Mouse (Mus musculus) midbrain, embryonic 12.5 days (tissue): ENCODE measurements around the gene Csmd2. TPM values are rescaled to one million over a fixed set of nuclear protein-coding genes. Genes with fewer than 3 reads are reported as not detected.

Source experiments
- ATAC-seq: fragments of 200-750 bp; cut with Nextera tagmentation; 2 replicates; pipeline ENCODE4 v1.8.0; 2017; ENCODE audit warnings: low read depth, moderate TSS enrichment, moderate library complexity; ENCODE audit not compliant: low FRiP score
- H3K27ac ChIP-seq: fragments of 300-500 bp; sonication (generic); replicated peaks from 2 replicates; pipeline ENCODE4 v1.5.1; 2016; ENCODE audit warnings: mild to moderate bottlenecking
- H3K27me3 ChIP-seq: fragments of 300-500 bp; sonication (generic); 2 replicates; pipeline ENCODE4 v1.6.1; 2016; ENCODE audit warnings: mild to moderate bottlenecking
- H3K36me3 ChIP-seq: fragments of 300-500 bp; sonication (generic); 2 replicates; pipeline ENCODE4 v1.6.1; 2016
- H3K4me1 ChIP-seq: fragments of 300-500 bp; sonication (generic); 2 replicates; pipeline ENCODE4 v1.6.1; 2016
- H3K4me2 ChIP-seq: fragments of 300-500 bp; sonication (generic); replicated peaks from 2 replicates; pipeline ENCODE4 v1.6.1; 2016; ENCODE audit warnings: mild to moderate bottlenecking, moderate library complexity
- H3K4me3 ChIP-seq: fragments of 300-500 bp; sonication (generic); 2 replicates; pipeline ENCODE4 v1.5.1; 2016; ENCODE audit warnings: mild to moderate bottlenecking
- H3K9ac ChIP-seq: fragments of 300-500 bp; sonication (generic); replicated peaks from 2 replicates; pipeline ENCODE4 v1.6.1; 2016; ENCODE audit warnings: mild to moderate bottlenecking, moderate library complexity
- H3K9me3 ChIP-seq: fragments of 300-500 bp; sonication (generic); 2 replicates; pipeline ENCODE4 v1.6.1; 2016; ENCODE audit warnings: mild to moderate bottlenecking
- WGBS: fragments of 180-500 bp; shearing (Covaris S2); methylation state at CpG from one replicate; pipeline ENCODE4 v1.1.7; 2016; 5-methylcytosine and 5-hydroxymethylcytosine counted together
- polyA plus RNA-seq: library from polyadenylated mRNA; unstranded; fragments of >200 nt; fragmentation: Nextera tagmentation; extraction: Ambion mirVana; gene quantifications from 2 replicates; pipeline ENCODE4 v1.2.1, GENCODE M21; 2016

Gene Csmd2
- polyA plus RNA-seq, 1 experiment from 2014 or later = 5.6 TPM

DNA sequence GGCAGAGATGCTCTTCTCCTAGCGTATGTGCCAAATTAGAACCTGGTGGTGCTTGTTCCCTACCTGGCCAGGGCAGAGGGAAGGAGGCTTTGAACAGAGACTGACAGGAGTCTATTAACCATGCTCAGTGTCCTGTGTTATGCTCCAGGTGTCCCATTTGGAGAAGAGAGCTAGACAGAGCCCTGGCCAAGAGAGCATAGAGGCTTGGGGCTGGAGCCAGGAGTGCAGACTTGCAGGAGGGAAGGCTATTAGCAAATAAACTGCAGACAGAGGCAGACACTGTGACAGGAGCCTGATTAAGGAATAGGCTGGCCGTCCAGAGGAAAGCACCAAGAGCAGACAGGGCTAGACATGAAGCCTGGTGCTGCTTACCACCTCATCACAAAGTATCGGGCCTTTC lies 164.4 kb downstream of the Csmd2 start:
- Histone ChIP-seq H3K27me3 (no peaks in the 10 kb centered on the region), H3K9me3 (no peaks in the 10 kb centered on the region), H3K9ac (no peak overlapping the region), H3K27ac (no peak overlapping the region), H3K4me1 (peaks cover 9% of the 10 kb centered on the region; the same call in 1 of the 2 replicates), H3K36me3 (no peaks in the 10 kb centered on the region), H3K4me2 (no peak overlapping the region), H3K4me3 (no peak overlapping the region)
- ATAC-seq = no peak
- WGBS = 71% methylated on average over 3 of the region's 3 CpGs

DNA sequence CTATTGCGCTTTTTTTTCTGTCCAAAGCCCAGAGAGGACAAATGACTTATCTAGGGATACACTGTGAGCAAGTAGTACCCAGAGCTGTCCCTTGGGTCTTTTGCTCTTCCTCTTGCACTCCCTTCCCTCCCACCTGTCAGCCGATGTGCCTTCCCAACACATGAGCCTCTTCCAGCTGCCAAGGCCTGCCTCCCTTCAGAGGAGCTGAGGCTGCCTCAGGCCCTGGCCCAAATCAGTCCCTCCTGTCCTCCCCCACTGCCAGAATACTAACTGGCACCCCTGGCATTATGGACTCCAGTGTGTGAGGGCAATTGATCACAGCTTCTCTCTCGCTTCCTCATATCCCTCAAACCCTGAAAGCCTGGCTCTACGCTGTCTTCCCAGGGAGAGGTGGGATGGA lies 165.5 kb downstream of the Csmd2 start:
- no peak overlapping the region for H3K27ac ChIP-seq
- H3K9ac ChIP-seq = no peak overlapping the region
- no peak overlapping the region for H3K4me3 ChIP-seq
- no peak for ATAC-seq
- no peaks in the 10 kb centered on the region for H3K27me3 ChIP-seq
- H3K4me2 ChIP-seq = no peak overlapping the region
- H3K36me3 ChIP-seq = no peaks in the 10 kb centered on the region
- H3K4me1 ChIP-seq = peaks cover 9% of the 10 kb centered on the region; the same call in 1 of the 2 replicates
- WGBS = 95% methylated on average over 4 of the region's 4 CpGs
- H3K9me3 ChIP-seq = no peaks in the 10 kb centered on the region

DNA sequence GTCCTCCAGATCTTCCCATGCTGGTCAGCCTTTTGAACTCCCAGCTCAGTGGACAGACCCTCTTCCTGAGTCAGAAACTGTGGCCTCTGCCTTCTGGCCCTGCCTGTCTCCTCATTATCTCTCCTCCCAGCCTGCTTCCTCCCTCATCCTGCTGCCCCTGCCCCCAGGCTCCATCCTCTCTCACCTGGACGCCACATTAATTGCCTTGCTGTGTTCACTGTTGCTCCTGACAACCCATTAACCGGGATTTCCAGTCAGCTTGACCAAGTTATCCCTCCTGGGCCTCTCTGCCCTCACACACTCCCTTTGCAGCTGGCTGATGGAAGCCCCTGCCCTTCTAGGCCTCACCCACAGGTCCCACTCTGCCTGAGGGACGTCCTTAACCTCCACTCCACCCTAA lies 167.6 kb downstream of the Csmd2 start:
- Histone ChIP-seq H3K9ac (no peak overlapping the region), H3K27ac (0 out of 2 replicates have a peak overlapping the region, but pooled peaks have one; percentile 10), H3K9me3 (no peaks in the 10 kb centered on the region), H3K4me2 (no peak overlapping the region), H3K36me3 (no peaks in the 10 kb centered on the region), H3K4me3 (no peak overlapping the region), H3K4me1 (peaks cover 9% of the 10 kb centered on the region; the same call in 1 of the 2 replicates), H3K27me3 (no peaks in the 10 kb centered on the region)
- WGBS = 27% methylated on average over 3 of the region's 3 CpGs
- ATAC-seq = no peak

DNA sequence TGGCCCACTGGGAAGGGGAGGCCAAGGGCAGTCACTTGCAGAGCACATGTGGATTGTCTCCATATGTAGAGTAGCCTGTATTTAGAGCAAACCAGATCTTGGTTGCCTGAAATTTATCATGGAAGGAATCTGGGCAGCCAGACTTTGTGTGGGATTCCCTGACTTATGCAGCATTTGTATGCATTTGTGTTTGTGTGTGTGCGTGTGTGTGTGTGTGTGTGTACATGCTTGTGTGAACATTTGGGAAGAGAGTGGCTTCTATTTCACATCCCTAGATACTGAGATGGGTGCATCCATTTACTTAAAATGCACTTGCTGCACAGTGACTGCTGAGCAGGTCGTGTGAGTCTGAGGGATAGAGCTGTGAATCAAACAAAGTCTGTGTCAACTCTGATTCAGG lies 173.0 kb downstream of the Csmd2 start:
- H3K27ac ChIP-seq = no peak overlapping the region
- H3K9ac ChIP-seq = no peak overlapping the region
- no peaks in the 10 kb centered on the region for H3K9me3 ChIP-seq
- no peak overlapping the region for H3K4me2 ChIP-seq
- peaks cover 8% of the 10 kb centered on the region; the same call in 1 of the 2 replicates for H3K4me1 ChIP-seq
- no peak overlapping the region for H3K4me3 ChIP-seq
- H3K36me3 ChIP-seq = no peaks in the 10 kb centered on the region
- 74% methylated on average over 2 of the region's 2 CpGs for WGBS
- H3K27me3 ChIP-seq = no peaks in the 10 kb centered on the region
- ATAC-seq = no peak

DNA sequence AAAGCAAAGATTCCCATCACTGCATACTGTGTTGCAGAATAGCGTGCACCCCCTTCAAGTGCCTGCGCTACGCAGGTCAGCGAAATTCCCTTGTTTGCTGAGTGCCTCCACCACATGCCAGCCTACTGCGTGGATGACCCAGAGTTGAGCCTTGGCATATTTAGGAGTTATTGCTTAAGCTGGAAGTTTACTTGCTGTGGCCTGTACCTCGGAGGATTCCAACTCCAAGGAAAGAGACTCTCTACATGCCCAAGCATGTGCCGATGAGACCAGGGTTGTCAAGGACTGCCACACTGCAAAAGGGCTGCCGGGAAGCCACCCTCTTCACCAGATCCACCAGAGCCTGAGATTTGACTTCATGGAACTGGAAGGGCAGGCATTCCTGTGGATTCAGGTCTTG lies 182.5 kb downstream of the Csmd2 start:
- Histone ChIP-seq H3K4me2 (no peak overlapping the region), H3K4me3 (no peak overlapping the region), H3K27ac (no peak overlapping the region), H3K4me1 (peaks cover 3% of the 10 kb centered on the region; the same call in 1 of the 2 replicates), H3K36me3 (no peaks in the 10 kb centered on the region), H3K9ac (no peak overlapping the region), H3K27me3 (no peaks in the 10 kb centered on the region), H3K9me3 (no peaks in the 10 kb centered on the region; the same call in 1 of the 2 replicates)
- 95% methylated on average over 8 of the region's 8 CpGs for WGBS
- ATAC-seq = no peak

DNA sequence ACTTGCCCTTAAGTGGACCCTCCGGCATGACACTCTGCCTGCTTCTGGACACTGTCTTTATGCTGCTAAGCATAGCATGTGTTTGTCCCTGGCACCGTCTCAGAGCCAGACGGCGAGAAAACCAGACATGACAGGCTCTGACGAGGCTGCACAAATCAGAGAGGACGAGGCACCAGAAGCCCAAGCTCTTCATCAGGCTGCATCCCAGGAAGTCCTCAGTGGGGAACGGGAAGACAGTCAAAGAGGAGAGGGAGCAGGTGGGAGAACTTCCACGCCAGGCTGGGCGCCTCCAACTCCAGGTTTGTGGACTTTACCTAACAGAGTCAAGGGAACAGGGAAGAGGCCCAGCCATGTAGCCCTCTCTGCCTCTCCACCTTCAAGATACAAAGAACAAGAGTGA lies 183.6 kb downstream of the Csmd2 start:
- no peaks in the 10 kb centered on the region; the same call in 1 of the 2 replicates for H3K9me3 ChIP-seq
- H3K9ac ChIP-seq = no peak overlapping the region
- ATAC-seq = no peak
- no peaks in the 10 kb centered on the region for H3K36me3 ChIP-seq
- H3K4me3 ChIP-seq = no peak overlapping the region
- H3K27ac ChIP-seq = no peak overlapping the region
- H3K4me2 ChIP-seq = no peak overlapping the region
- H3K27me3 ChIP-seq = no peaks in the 10 kb centered on the region
- 89% methylated on average over 9 of the region's 9 CpGs for WGBS
- H3K4me1 ChIP-seq = peaks cover 12% of the 10 kb centered on the region; the same call in 1 of the 2 replicates

DNA sequence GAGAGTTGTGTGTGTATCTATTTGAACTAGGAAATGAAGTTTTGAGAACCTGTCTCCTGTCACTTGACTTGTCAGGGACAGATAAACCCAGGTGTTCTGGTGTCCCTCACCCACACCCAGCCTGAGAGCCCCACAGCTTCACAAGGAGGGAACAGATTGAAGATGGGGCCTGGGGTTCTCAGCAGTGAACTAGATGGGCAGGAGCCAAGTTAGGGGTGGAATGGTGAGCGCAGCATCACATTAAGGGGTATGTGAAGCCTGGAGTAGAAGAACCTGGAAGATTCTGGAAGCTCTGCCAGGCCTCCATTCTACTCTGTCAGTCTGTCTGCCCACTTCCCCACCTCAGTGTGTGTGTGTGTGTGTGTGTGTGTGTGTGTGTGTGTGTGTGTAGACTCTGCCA lies 184.0 kb downstream of the Csmd2 start:
- WGBS = 100% methylated on average over 1 of the region's 1 CpGs
- no peak overlapping the region for H3K4me2 ChIP-seq
- H3K27me3 ChIP-seq = no peaks in the 10 kb centered on the region
- no peaks in the 10 kb centered on the region; the same call in 1 of the 2 replicates for H3K9me3 ChIP-seq
- no peak for ATAC-seq
- peaks cover 14% of the 10 kb centered on the region; the same call in 1 of the 2 replicates for H3K4me1 ChIP-seq
- H3K4me3 ChIP-seq = no peak overlapping the region
- no peaks in the 10 kb centered on the region for H3K36me3 ChIP-seq
- H3K9ac ChIP-seq = no peak overlapping the region
- H3K27ac ChIP-seq = no peak overlapping the region

DNA sequence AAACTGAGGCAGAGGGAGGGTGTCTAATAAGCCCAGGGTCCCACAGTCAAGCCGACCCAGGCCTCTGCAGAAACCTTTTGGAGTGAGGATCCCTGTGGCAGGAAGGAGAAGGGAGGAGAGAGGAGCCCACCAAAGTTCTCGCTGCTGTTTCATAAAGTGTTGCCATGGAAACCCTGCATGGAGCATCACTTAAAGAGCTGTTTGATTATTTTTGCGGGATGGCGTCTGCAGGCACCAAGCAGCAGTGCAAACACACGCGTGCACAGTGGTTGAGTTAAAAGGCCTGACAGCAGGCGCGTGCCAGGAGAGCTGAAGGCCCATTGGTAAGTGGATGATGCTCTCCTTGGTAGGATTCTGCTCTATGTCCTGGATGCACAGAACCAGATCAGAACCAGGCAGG lies 191.3 kb downstream of the Csmd2 start:
- Histone ChIP-seq H3K9me3 (no peaks in the 10 kb centered on the region), H3K27me3 (no peaks in the 10 kb centered on the region), H3K9ac (no peak overlapping the region), H3K4me3 (no peak overlapping the region), H3K4me2 (no peak overlapping the region), H3K4me1 (peaks cover 24% of the 10 kb centered on the region), H3K27ac (no peak overlapping the region), H3K36me3 (no peaks in the 10 kb centered on the region)
- ATAC-seq = no peak
- 73% methylated on average over 8 of the region's 8 CpGs for WGBS

DNA sequence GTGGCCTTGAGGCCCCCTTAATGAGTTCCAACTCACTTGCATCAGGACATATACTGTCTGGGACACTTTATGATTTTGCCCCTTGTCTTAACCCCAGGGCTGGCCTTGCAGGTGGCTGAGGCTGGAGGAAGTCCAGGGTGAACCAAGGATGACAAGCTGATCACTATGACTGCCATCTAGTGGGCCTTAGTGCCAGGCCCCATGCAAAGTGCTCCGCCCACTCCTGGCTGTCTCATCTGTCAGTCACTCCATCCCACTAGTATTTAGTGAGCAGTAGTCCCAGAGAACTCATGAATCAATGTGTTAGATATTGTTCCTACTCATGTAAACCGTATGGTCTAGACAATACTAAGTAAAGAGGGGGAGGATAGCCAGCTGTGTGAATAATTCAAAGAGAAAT lies 191.9 kb downstream of the Csmd2 start:
- H3K9me3 ChIP-seq = no peaks in the 10 kb centered on the region
- H3K4me3 ChIP-seq = no peak overlapping the region
- H3K36me3 ChIP-seq = no peaks in the 10 kb centered on the region
- no peak for ATAC-seq
- peaks cover 24% of the 10 kb centered on the region for H3K4me1 ChIP-seq
- no peak overlapping the region for H3K27ac ChIP-seq
- H3K4me2 ChIP-seq = no peak overlapping the region
- H3K9ac ChIP-seq = no peak overlapping the region
- H3K27me3 ChIP-seq = no peaks in the 10 kb centered on the region
- WGBS = 76% methylated on average over 2 of the region's 2 CpGs

DNA sequence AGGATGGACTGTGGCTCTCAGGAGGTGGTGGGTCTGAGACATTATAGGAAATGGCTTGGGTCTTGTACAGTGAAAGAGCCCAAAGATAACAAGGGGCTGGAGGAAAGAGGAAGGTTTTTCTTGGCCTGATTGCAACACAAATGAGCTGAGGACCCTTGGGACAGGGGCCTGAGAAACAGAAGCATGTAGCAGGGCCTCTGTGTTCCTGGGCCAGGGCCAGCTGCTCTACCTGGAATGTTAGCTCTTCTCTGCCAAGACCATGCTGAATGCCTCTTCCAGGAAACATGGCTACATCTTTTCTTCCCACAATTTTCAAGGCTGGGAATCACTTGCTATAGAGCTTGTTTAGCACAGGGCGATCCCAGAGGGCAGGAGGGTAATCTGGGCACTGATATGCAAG lies 197.1 kb downstream of the Csmd2 start:
- H3K27me3 ChIP-seq = no peaks in the 10 kb centered on the region
- WGBS = 85% methylated on average over 1 of the region's 1 CpGs
- H3K36me3 ChIP-seq = no peaks in the 10 kb centered on the region
- no peak overlapping the region for H3K27ac ChIP-seq
- no peak overlapping the region for H3K4me2 ChIP-seq
- no peak overlapping the region for H3K4me3 ChIP-seq
- H3K9ac ChIP-seq = no peak overlapping the region
- peaks cover 5% of the 10 kb centered on the region; the same call in 1 of the 2 replicates for H3K4me1 ChIP-seq
- no peak for ATAC-seq
- no peaks in the 10 kb centered on the region for H3K9me3 ChIP-seq

DNA sequence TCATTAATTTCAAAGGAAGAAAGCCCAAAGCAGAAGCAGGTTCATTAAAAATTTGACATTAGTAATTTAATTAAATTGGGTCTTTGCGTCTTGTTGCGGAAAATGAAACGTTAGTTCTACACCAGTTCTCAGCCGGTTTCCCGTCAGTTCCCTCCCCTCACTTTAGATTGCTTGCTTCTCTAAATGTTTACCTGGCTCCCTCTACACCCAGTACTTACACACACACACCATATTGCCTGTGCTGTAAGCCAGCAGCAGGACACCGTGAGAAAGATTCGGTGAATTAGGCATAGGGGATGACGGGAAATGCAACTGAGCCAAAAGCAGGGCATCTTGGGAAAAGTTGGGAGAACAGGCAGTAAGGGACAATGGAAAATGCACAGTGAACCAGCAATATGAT lies 206.8 kb downstream of the Csmd2 start:
- no peak overlapping the region for H3K9ac ChIP-seq
- H3K4me2 ChIP-seq = no peak overlapping the region
- no peak overlapping the region for H3K27ac ChIP-seq
- 94% methylated on average over 8 of the region's 8 CpGs for WGBS
- H3K4me1 ChIP-seq = no peaks in the 10 kb centered on the region
- H3K27me3 ChIP-seq = no peaks in the 10 kb centered on the region
- H3K36me3 ChIP-seq = no peaks in the 10 kb centered on the region
- no peak overlapping the region for H3K4me3 ChIP-seq
- ATAC-seq = no peak
- H3K9me3 ChIP-seq = no peaks in the 10 kb centered on the region

DNA sequence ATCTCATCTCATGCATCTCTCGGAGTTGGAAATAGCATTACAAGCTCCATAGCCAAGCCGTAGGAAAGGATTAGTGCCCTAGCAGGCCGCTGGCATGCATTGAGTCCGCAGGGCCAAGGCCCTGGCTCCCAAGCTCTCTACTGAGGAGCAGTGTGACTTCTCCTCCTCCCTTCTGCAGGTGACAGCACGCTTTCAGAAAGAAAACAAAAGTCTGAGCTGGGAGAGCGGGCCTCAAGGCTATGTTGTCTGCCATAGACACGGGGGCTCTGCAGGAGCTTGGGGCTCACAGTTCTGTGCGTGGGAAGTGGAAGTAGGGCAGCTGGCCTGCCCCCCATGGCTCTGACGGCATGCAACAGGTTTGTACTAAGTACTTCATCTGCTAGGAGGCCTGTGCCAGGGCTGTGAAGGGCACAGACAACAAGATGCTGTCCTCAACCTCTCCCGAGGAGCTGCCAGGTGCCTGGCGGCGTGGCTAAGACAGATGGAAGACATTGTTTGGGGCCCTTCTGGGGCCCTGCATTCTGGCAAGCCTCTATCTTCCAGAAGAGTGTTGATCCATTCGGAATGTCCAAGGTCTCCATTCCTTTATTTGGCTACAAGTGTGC lies 230.4 kb downstream of the Csmd2 start:
- Histone ChIP-seq H3K36me3 (no peaks in the 10 kb centered on the region), H3K27me3 (peaks cover 3% of the 10 kb centered on the region; the same call in 1 of the 2 replicates), H3K9ac (no peak overlapping the region), H3K27ac (no peak overlapping the region), H3K4me1 (no peaks in the 10 kb centered on the region), H3K9me3 (no peaks in the 10 kb centered on the region), H3K4me3 (no peak overlapping the region), H3K4me2 (no peak overlapping the region)
- ATAC-seq = no peak
- WGBS = 75% methylated on average over 13 of the region's 13 CpGs

DNA sequence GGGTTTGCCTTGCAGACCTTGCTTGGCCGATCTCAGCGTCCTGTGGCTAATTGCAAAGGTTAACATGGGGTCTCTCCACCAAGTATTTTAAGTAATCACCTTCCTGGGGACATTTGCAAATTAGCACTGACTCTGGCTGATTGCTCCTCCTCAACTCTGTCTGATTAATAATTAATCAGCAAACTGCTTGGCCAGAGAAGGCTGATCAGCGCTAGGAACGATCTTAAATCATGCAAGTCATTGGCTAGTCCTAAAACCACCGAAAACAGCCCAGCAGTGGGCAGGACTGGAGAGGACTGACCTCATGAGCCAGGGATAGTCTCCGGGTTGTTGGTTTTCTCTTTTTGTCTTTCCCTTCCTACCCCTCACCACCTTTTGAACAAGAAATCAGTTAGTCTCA lies 236.8 kb downstream of the Csmd2 start:
- H3K36me3 ChIP-seq = no peaks in the 10 kb centered on the region
- peaks cover 13% of the 10 kb centered on the region for H3K4me1 ChIP-seq
- H3K9ac ChIP-seq = no peak overlapping the region
- no peak overlapping the region for H3K27ac ChIP-seq
- no peak overlapping the region for H3K4me2 ChIP-seq
- no peak overlapping the region for H3K4me3 ChIP-seq
- 67% methylated on average over 6 of the region's 6 CpGs for WGBS
- H3K27me3 ChIP-seq = 0 out of 2 replicates have a peak, but pooled peaks cover 3% of the 10 kb centered on the region
- ATAC-seq = no peak
- H3K9me3 ChIP-seq = no peaks in the 10 kb centered on the region
